Mouse (Mus musculus): ENCODE data around the gene Plin4.

DNA sequence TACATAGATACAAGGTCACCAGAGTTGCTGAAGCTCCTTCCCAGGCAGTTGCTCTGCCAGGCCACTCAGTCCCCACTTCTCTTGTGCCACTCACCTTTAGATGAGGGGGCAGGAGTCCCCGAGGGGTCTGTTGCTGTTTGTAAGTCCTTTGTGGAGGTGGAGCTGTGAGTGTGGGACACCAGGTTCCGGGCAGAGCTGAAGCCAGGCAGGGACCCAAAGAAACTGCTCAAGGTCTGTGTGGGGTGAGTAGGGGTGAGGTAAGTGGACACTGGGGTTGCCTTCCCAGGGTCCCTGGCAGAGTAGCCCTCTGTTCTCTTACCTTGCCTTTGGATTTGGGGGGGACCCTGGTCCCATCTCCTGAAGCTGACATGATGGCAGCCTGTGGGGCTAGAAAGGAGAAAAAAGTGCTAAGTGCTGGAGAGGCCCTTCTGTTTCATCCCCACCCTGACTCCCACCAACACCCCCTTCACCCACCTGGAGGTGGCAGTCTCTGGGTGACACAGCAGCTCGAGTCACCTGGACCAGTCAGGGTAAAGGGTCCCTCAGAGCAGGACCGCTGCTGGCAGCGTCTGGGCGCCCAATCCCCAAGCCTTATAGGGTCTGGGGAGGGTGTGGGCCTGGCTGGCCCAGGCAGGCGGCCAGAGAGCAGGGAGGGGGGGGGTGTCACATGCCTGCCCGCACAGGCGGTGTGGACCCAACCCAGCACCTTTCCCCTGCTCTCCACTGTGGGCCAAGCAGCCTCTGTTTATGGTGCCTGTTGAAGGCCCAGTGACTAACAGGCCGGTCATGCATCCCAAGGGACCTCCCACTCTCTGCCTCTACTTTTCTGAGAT lies at the start of gene Plin4:
- TF ChIP-seq POLR2A (IDR thresholded peaks at IDR 0.05; ENCODE audit: extremely low read depth, insufficient read depth, low read length) = 0 out of 2 replicates have a peak, but pooled peaks have one; percentile 13
- TF ChIP-seq CTCF (IDR thresholded peaks at IDR 0.05; ENCODE audit: low read depth, low read length) = no peak

Data from liver, adult 2 months (tissue).